8 mouse cellular contexts compared by ENCODE assay signal in the genomic region with DNA sequence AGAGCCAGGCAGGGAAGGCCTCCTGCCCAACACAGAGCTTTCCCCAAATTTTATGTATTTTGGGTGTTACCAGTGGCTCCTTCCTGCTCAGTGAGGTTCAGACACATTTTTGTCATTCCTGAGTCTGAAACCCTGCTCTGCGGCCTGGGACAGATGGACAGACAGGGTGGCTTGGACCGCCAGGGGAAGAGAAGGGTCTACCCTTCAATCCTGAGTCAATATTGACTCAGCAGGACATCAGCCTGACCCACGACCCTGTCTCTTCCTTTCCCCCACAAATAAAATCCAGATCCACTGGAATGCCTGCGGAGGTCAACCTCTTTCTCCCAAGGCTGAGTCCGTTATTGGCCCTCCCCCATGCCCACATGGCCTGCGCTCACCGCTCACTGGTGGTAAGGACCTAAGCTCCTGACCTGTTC. TPM values are rescaled to one million over a fixed set of nuclear protein-coding genes. Genes with fewer than 3 reads are reported as not detected.
A peak's percentile ranks its signal among the peaks of the same experiment; 100 is the strongest.
DNase-seq lines count a peak whose midpoint lies in the region; ATAC-seq and TF ChIP-seq lines count a peak whose summit lies in the region.

No protein-coding gene starts in this region.

- H3K4me2 ChIP-seq in intestine, embryonic 16.5 days (ENCODE audit: low read depth, low read length): no peak overlapping the region
- peak overlapping the region; percentile 86 for H3K4me2 ChIP-seq in neural tube, embryonic 13.5 days

- H3K27ac ChIP-seq in left cerebral cortex, adult 2 months: peak overlapping the region; percentile 98
- peak overlapping the region; percentile 86 for H3K27ac ChIP-seq in intestine, embryonic 16.5 days (ENCODE audit: low read length)
- peak overlapping the region; percentile 53 for H3K27ac ChIP-seq in neural tube, embryonic 13.5 days (replicated peaks)

- H3K27me3 ChIP-seq in intestine, embryonic 16.5 days (replicated peaks; ENCODE audit: control insufficient read depth, insufficient read depth, low read length): no peaks in the 10 kb centered on the region
- H3K27me3 ChIP-seq in neural tube, embryonic 13.5 days: no peaks in the 10 kb centered on the region

- no peaks in the 10 kb centered on the region for H3K9me3 ChIP-seq in intestine, embryonic 16.5 days (ENCODE audit: control insufficient read depth, low read length)
- H3K9me3 ChIP-seq in neural tube, embryonic 13.5 days: no peaks in the 10 kb centered on the region

- intact Hi-C loops in left cerebral cortex, adult 2 months (cut with DNase I): no loop called here
- intact Hi-C loops in left cerebral cortex, postnatal 25 days (cut with DNase I): no loop called here

- H3K9ac ChIP-seq in intestine, embryonic 16.5 days (ENCODE audit: low read depth, low read length): peak overlapping the region; percentile 40
- peak overlapping the region; percentile 6; the same call in 1 of the 2 replicates for H3K9ac ChIP-seq in neural tube, embryonic 13.5 days

- no peak for TF ChIP-seq CTCF in left cerebral cortex, adult 2 months (IDR thresholded peaks at IDR 0.05)

- peaks cover 80% of the 10 kb centered on the region for H3K4me1 ChIP-seq in intestine, embryonic 16.5 days (ENCODE audit: control insufficient read depth, insufficient read depth, low read length)
- H3K4me1 ChIP-seq in neural tube, embryonic 13.5 days (replicated peaks): peaks cover 68% of the 10 kb centered on the region

- ATAC-seq in intestine, embryonic 16.5 days: no peak
- ATAC-seq in neural tube, embryonic 13.5 days (ENCODE audit: low read depth): no peak

- 52% methylated on average over 7 of the region's 7 CpGs for WGBS in intestine, embryonic 16.5 days
- WGBS in neural tube, embryonic 13.5 days: 44% methylated on average over 7 of the region's 7 CpGs

- peaks cover 7% of the 10 kb centered on the region for H3K36me3 ChIP-seq in intestine, embryonic 16.5 days (ENCODE audit: control insufficient read depth, insufficient read depth, low read length)
- H3K36me3 ChIP-seq in neural tube, embryonic 13.5 days: peaks cover 23% of the 10 kb centered on the region

- peak; percentile 66 for DNase-seq in adrenal gland, postnatal 14 days
- no peak for DNase-seq in adrenal gland, adult 18-20 months (ENCODE audit: low spot score in 2 of 2)
- no peak for DNase-seq in left cerebral cortex, adult 2 months (ENCODE audit: extremely low spot score in 1 of 2, low spot score in 2 of 2)
- DNase-seq in left cerebral cortex, postnatal 25 days (ENCODE audit: low spot score in 2 of 2): no peak
- DNase-seq in urinary bladder, postnatal 14 days (ENCODE audit: low spot score): no peak
- no peak for DNase-seq in ovary, postnatal 36 days (ENCODE audit: low spot score)

- H3K4me3 ChIP-seq in left cerebral cortex, adult 2 months: no peak overlapping the region
- H3K4me3 ChIP-seq in intestine, embryonic 16.5 days (ENCODE audit: low read length): no peak overlapping the region
- H3K4me3 ChIP-seq in neural tube, embryonic 13.5 days: 0 out of 2 replicates have a peak overlapping the region, but pooled peaks have one; percentile 2

RNA-seq across cellular contexts. Expression of a gene that starts 4.7 kb away (rescaled TPM):
- 138 and 201 TPM in 2 replicates for total RNA-seq in adrenal gland, postnatal 14 days (2021)
- 100 to 1,000 TPM; 145 to 148 TPM for total RNA-seq in adrenal gland, adult 18-20 months (2021)
- total RNA-seq in left cerebral cortex, adult 2 months (2021): 100 to 1,000 TPM; 341 to 357 TPM
- total RNA-seq in left cerebral cortex, postnatal 25 days (2021): 100 to 1,000 TPM; 277 to 285 TPM
- polyA plus RNA-seq in intestine, embryonic 16.5 days (2015; fragmentation: Nextera tagmentation; extraction: Ambion mirVana): 64.6 and 67.0 TPM in 2 replicates
- polyA plus RNA-seq in neural tube, embryonic 13.5 days (2015; fragmentation: Nextera tagmentation; extraction: Ambion mirVana): 80.9 and 110 TPM in 2 replicates

RNA-seq across cellular contexts. Expression of a gene that starts 26.5 kb away (rescaled TPM):
- total RNA-seq in adrenal gland, postnatal 14 days (2021): 75.0 and 89.4 TPM in 2 replicates
- 100 to 1,000 TPM in 1 of 2 experiments, 10 to 100 TPM in 1; 87.7 to 105 TPM for total RNA-seq in adrenal gland, adult 18-20 months (2021)
- 10 to 100 TPM; 11.4 to 12.9 TPM for total RNA-seq in left cerebral cortex, adult 2 months (2021)
- total RNA-seq in left cerebral cortex, postnatal 25 days (2021): 10 to 100 TPM in 1 of 2 experiments, 1 to 10 TPM in 1; 8.8 to 10.2 TPM
- 46.8 and 49.3 TPM in 2 replicates for polyA plus RNA-seq in intestine, embryonic 16.5 days (2015; fragmentation: Nextera tagmentation; extraction: Ambion mirVana)
- polyA plus RNA-seq in neural tube, embryonic 13.5 days (2015; fragmentation: Nextera tagmentation; extraction: Ambion mirVana): 5.9 and 6.0 TPM in 2 replicates

RNA-seq across cellular contexts. Expression of a gene that starts 50.4 kb away (rescaled TPM):
- total RNA-seq in adrenal gland, postnatal 14 days (2021): 9.2 and 9.4 TPM in 2 replicates
- total RNA-seq in adrenal gland, adult 18-20 months (2021): 1 to 10 TPM; 5.0 to 5.4 TPM
- total RNA-seq in left cerebral cortex, adult 2 months (2021): 1 to 10 TPM; 4.1 to 4.7 TPM
- total RNA-seq in left cerebral cortex, postnatal 25 days (2021): 1 to 10 TPM; 3.6 to 3.9 TPM
- 4.8 and 5.9 TPM in 2 replicates for polyA plus RNA-seq in intestine, embryonic 16.5 days (2015; fragmentation: Nextera tagmentation; extraction: Ambion mirVana)
- 3.3 and 3.6 TPM in 2 replicates for polyA plus RNA-seq in neural tube, embryonic 13.5 days (2015; fragmentation: Nextera tagmentation; extraction: Ambion mirVana)

RNA-seq across cellular contexts. Expression of a gene that starts 52.1 kb away (rescaled TPM):
- 23.7 and 24.6 TPM in 2 replicates for total RNA-seq in adrenal gland, postnatal 14 days (2021)
- total RNA-seq in adrenal gland, adult 18-20 months (2021): 10 to 100 TPM; 23.4 to 38.0 TPM
- total RNA-seq in left cerebral cortex, adult 2 months (2021): 10 to 100 TPM; 44.9 to 67.4 TPM
- total RNA-seq in left cerebral cortex, postnatal 25 days (2021): 10 to 100 TPM; 40.2 to 43.9 TPM
- 7.5 and 8.4 TPM in 2 replicates for polyA plus RNA-seq in intestine, embryonic 16.5 days (2015; fragmentation: Nextera tagmentation; extraction: Ambion mirVana)
- polyA plus RNA-seq in neural tube, embryonic 13.5 days (2015; fragmentation: Nextera tagmentation; extraction: Ambion mirVana): 4.0 and 4.5 TPM in 2 replicates
